Mouse (Mus musculus): ENCODE measurements around the gene Myo9a.

DNA sequence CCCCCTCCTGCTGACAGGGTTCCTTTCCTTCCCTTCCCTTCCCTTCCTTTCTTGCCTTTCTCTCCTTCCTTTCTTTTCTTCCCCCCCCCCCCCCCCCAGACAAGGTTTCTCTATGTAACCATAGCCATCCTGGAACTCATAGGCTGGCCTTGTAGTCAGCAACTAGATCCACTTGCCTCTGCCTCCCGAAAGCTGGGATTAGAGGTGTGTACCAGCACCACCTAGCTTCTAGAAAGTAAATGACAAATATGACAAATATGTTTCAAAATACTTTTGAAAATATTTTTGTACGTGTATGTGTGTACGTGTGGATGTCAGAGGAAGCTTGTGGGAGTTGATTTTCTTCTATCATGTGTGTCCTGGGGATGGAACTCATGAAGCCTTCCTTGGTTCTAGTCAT, 9.8 kb downstream of the Myo9a start:
- TF ChIP-seq GATA1 (IDR thresholded peaks at IDR 0.05; ENCODE audit: low read length): no peak
- TF ChIP-seq TAL1 (IDR thresholded peaks at IDR 0.05; ENCODE audit: low read length): no peak

Data from erythroblast, embryonic 14.5 days (primary cell).